In genomic region chr11:78830180-78830579, GRCm38 (mm10) we compare ENCODE assay signal across 16 mouse cellular contexts. TPM values are rescaled to one million over a fixed set of nuclear protein-coding genes. Genes with fewer than 3 reads are reported as not detected.
DNase-seq lines count a peak whose midpoint lies in the region; ATAC-seq and TF ChIP-seq lines count a peak whose summit lies in the region.
"Had no signal": no experiment of that assay in that cellular context is flagged by ENCODE, and none has a peak within 500 bp of the region (broad histone marks: within the 10 kb centered on the region; RNA-seq: fewer than 3 reads in every experiment).

No protein-coding gene starts in this region.

- TF ChIP-seq EP300 in lung, postnatal 0 days (IDR thresholded peaks at IDR 0.05) = no peak

- no peaks in the 10 kb centered on the region for H3K27me3 ChIP-seq in heart, embryonic 12.5 days (replicated peaks)
- no peaks in the 10 kb centered on the region for H3K27me3 ChIP-seq in midbrain, embryonic 10.5 days (ENCODE audit: low read depth, poor library complexity, severe bottlenecking)
- peaks cover 4% of the 10 kb centered on the region; the same call in 1 of the 2 replicates for H3K27me3 ChIP-seq in midbrain, embryonic 13.5 days
- H3K27me3 ChIP-seq in limb, embryonic 10.5 days (ENCODE audit: low read depth, poor library complexity, severe bottlenecking) = no peaks in the 10 kb centered on the region
- no peaks in the 10 kb centered on the region for H3K27me3 ChIP-seq in lung, postnatal 0 days (replicated peaks; ENCODE audit: insufficient read depth, low read length)
- H3K27me3 ChIP-seq: forebrain, embryonic 13.5 days; limb, embryonic 13.5 days had no signal

- WGBS in heart, embryonic 12.5 days = 18% methylated on average over 8 of the region's 8 CpGs
- WGBS in midbrain, embryonic 10.5 days = 63% methylated on average over 8 of the region's 8 CpGs
- WGBS in midbrain, embryonic 13.5 days = 59% methylated on average over 8 of the region's 8 CpGs
- WGBS in limb, embryonic 10.5 days = 51% methylated on average over 8 of the region's 8 CpGs
- WGBS in lung, postnatal 0 days = 44% methylated on average over 8 of the region's 8 CpGs

- ATAC-seq in heart, embryonic 12.5 days (ENCODE audit: insufficient number of reproducible peaks, low FRiP score) = no peak
- no peak for ATAC-seq in midbrain, embryonic 13.5 days
- no peak for ATAC-seq in lung, postnatal 0 days
- ATAC-seq: forebrain, embryonic 13.5 days; hindbrain, embryonic 16.5 days had no signal

- H3K9me3 ChIP-seq in heart, embryonic 12.5 days (replicated peaks) = no peaks in the 10 kb centered on the region
- no peaks in the 10 kb centered on the region for H3K9me3 ChIP-seq in midbrain, embryonic 10.5 days (replicated peaks)
- no peaks in the 10 kb centered on the region for H3K9me3 ChIP-seq in midbrain, embryonic 13.5 days
- H3K9me3 ChIP-seq in limb, embryonic 10.5 days (replicated peaks) = no peaks in the 10 kb centered on the region
- no peaks in the 10 kb centered on the region for H3K9me3 ChIP-seq in lung, postnatal 0 days (ENCODE audit: low read length)
- H3K9me3 ChIP-seq: embryonic facial prominence, embryonic 13.5 days; forebrain, embryonic 13.5 days; limb, embryonic 13.5 days had no signal

- H3K36me3 ChIP-seq in heart, embryonic 12.5 days = no peaks in the 10 kb centered on the region
- H3K36me3 ChIP-seq in midbrain, embryonic 10.5 days = no peaks in the 10 kb centered on the region
- no peaks in the 10 kb centered on the region for H3K36me3 ChIP-seq in midbrain, embryonic 13.5 days
- no peaks in the 10 kb centered on the region for H3K36me3 ChIP-seq in limb, embryonic 10.5 days
- no peaks in the 10 kb centered on the region for H3K36me3 ChIP-seq in lung, postnatal 0 days (ENCODE audit: insufficient read depth, low read length)
- H3K36me3 ChIP-seq: embryonic facial prominence, embryonic 13.5 days; limb, embryonic 13.5 days had no signal

- no peak overlapping the region for H3K4me2 ChIP-seq in heart, embryonic 12.5 days
- H3K4me2 ChIP-seq in midbrain, embryonic 13.5 days (replicated peaks) = no peak overlapping the region
- no peak overlapping the region for H3K4me2 ChIP-seq in lung, postnatal 0 days (replicated peaks; ENCODE audit: low read depth, low read length)
- H3K4me2 ChIP-seq: embryonic facial prominence, embryonic 13.5 days; forebrain, embryonic 13.5 days; limb, embryonic 13.5 days had no signal

- DNase-seq in heart, postnatal 36 days = no peak
- DNase-seq in midbrain, embryonic 10.5 days (ENCODE audit: low spot score) = no peak
- no peak for DNase-seq in limb, embryonic 10.5 days (ENCODE audit: low spot score)
- DNase-seq in thymus, postnatal 14 days = peak; percentile 42
- DNase-seq in gastrocnemius, postnatal 36 days = no peak
- no peak for DNase-seq in lung, postnatal 0 days (ENCODE audit: low spot score)
- DNase-seq: adrenal gland, postnatal 36 days; cerebellum, postnatal 25 days; layer of hippocampus, postnatal 36 days had no signal

- H3K4me3 ChIP-seq in heart, embryonic 12.5 days = no peak overlapping the region
- no peak overlapping the region for H3K4me3 ChIP-seq in midbrain, embryonic 10.5 days
- H3K4me3 ChIP-seq in midbrain, embryonic 13.5 days (replicated peaks) = no peak overlapping the region
- no peak overlapping the region for H3K4me3 ChIP-seq in limb, embryonic 10.5 days
- no peak overlapping the region for H3K4me3 ChIP-seq in lung, postnatal 0 days (ENCODE audit: low read depth, low read length)
- H3K4me3 ChIP-seq: embryonic facial prominence, embryonic 13.5 days; forebrain, embryonic 13.5 days; limb, embryonic 13.5 days had no signal

- peaks cover 60% of the 10 kb centered on the region for H3K4me1 ChIP-seq in heart, embryonic 12.5 days (replicated peaks)
- H3K4me1 ChIP-seq in midbrain, embryonic 10.5 days = peaks cover 67% of the 10 kb centered on the region
- H3K4me1 ChIP-seq in midbrain, embryonic 13.5 days (replicated peaks) = peaks cover 26% of the 10 kb centered on the region
- H3K4me1 ChIP-seq in limb, embryonic 10.5 days = peaks cover 53% of the 10 kb centered on the region
- H3K4me1 ChIP-seq in lung, postnatal 0 days (ENCODE audit: insufficient read depth, low read depth, low read length) = peaks cover 6% of the 10 kb centered on the region

- intact Hi-C loops in heart, postnatal 36 days (cut with DNase I) = no loop called here
- intact Hi-C loops in gastrocnemius, postnatal 36 days (cut with DNase I) = no loop called here

- H3K9ac ChIP-seq in heart, embryonic 12.5 days = no peak overlapping the region
- H3K9ac ChIP-seq in midbrain, embryonic 13.5 days (replicated peaks) = no peak overlapping the region
- H3K9ac ChIP-seq in lung, postnatal 0 days (replicated peaks; ENCODE audit: low read depth) = no peak overlapping the region
- H3K9ac ChIP-seq: embryonic facial prominence, embryonic 13.5 days; forebrain, embryonic 13.5 days; limb, embryonic 13.5 days had no signal

- H3K27ac ChIP-seq in heart, embryonic 12.5 days (ENCODE audit: poor library complexity, severe bottlenecking) = peak overlapping the region; percentile 65; the same call in 1 of the 2 replicates
- peak overlapping the region; percentile 64; the same call in 1 of the 2 replicates for H3K27ac ChIP-seq in midbrain, embryonic 10.5 days (replicated peaks)
- H3K27ac ChIP-seq in midbrain, embryonic 13.5 days = no peak overlapping the region
- peak overlapping the region; percentile 4; the same call in 1 of the 2 replicates for H3K27ac ChIP-seq in limb, embryonic 10.5 days
- H3K27ac ChIP-seq in lung, postnatal 0 days (ENCODE audit: low read length) = no peak overlapping the region
- H3K27ac ChIP-seq: embryonic facial prominence, embryonic 13.5 days; forebrain, embryonic 13.5 days; kidney, postnatal 0 days; limb, embryonic 13.5 days had no signal

- no peak for TF ChIP-seq CTCF in lung, postnatal 0 days (IDR thresholded peaks at IDR 0.05)

RNA-seq across cellular contexts. Expression of gene Lyrm9, which starts 3.8 kb away (rescaled TPM):
- polyA plus RNA-seq in heart, embryonic 12.5 days (2016; fragmentation: Nextera tagmentation; extraction: Ambion mirVana) = 33.5 and 35.9 TPM in 2 replicates
- total RNA-seq in heart, postnatal 36 days (2021) = 10 to 100 TPM; 34.7 to 36.5 TPM
- polyA plus RNA-seq in midbrain, embryonic 10.5 days (2016; fragmentation: Nextera tagmentation; extraction: Ambion mirVana) = 20.7 and 21.8 TPM in 2 replicates
- 25.3 and 28.2 TPM in 2 replicates for polyA plus RNA-seq in midbrain, embryonic 13.5 days (2015; fragmentation: Nextera tagmentation; extraction: Ambion mirVana)
- 13.9 and 17.8 TPM in 2 replicates for polyA plus RNA-seq in limb, embryonic 10.5 days (2016; fragmentation: Nextera tagmentation; extraction: Ambion mirVana)
- total RNA-seq in gastrocnemius, postnatal 36 days (2021) = 10 to 100 TPM in 1 of 2 experiments, 1 to 10 TPM in 1; 10.0 to 13.8 TPM
- polyA plus RNA-seq in lung, postnatal 0 days (2015; fragmentation: Nextera tagmentation; extraction: Ambion mirVana) = 5.7 and 9.3 TPM in 2 replicates

Comparison
In these comparisons a context has a peak if more than half of its experiments do, and no peak if none do; other contexts are left out.
1. H3K27ac ChIP-seq: peak in heart, embryonic 12.5 days (single experiment), midbrain, embryonic 10.5 days (single experiment) and limb, embryonic 10.5 days (single experiment); none in midbrain, embryonic 13.5 days (single experiment) and lung, postnatal 0 days (single experiment).